Mouse (Mus musculus): ENCODE measurements around the gene Lin7a. TPM values are rescaled to one million over a fixed set of nuclear protein-coding genes. Genes with fewer than 3 reads are reported as not detected.

Lin7a gene
- total RNA-seq, 2 experiments from 2014 or later, result 1.5 TPM

Other genes starting within 250 kb of the Lin7a start
- gene Acss3, start 148.0 kb upstream of the Lin7a start, total RNA-seq (2021), result 1 to 10 TPM; 6.4 to 8.0 TPM
- not detected for gene Myf5, start 214.4 kb downstream of the Lin7a start, total RNA-seq (2021)
- gene Myf6, start 223.1 kb downstream of the Lin7a start, total RNA-seq (2021), result under 1 TPM in 1 of 2 experiments, not detected in 1; 0.20 TPM